Mouse (Mus musculus) kidney, adult 2 months (tissue): ENCODE results near the gene Cep97.

Experiments used
- CTCF ChIP-seq: fragments of 200-500 bp; conservative IDR thresholded peaks from 2 replicates; pipeline ENCODE4 v1.5.1; 2011; ENCODE audit warnings: low read depth, mild to moderate bottlenecking, control low read depth, low read length, moderate library complexity, mixed read lengths; ENCODE audit not compliant: insufficient read depth, insufficient read length
- POLR2A ChIP-seq: fragments of 200-500 bp; IDR thresholded peaks from one replicate; pipeline ENCODE4 v1.6.1; 2011; ENCODE audit warnings: low read depth, low read length, control low read depth

DNA sequence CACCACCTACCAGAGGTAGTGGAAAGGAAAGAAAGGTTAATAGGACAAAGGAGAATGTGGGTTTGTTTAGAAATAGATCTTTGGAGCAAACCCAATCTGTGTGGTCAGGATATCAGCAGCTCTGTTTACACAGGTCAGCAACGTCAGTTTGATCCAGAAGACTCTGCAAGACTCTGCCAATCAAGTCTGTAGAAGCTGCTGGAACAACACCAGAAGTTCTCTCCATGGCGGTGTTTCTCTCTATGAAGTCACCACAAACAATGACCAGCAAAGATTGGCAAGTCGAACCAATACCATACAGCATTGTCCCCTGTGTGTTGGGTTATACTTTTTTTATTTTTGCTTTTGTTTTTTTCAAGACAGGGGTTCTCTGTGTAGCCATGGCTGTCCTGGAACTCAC is 12.6 kb upstream of the Cep97 start:
- TF ChIP-seq CTCF (no peak), POLR2A (no peak)
